Mouse (Mus musculus) bone marrow macrophage, adult 2 months (primary cell): Measurements from ENCODE around the gene Naxd. TPM values are rescaled to one million over a fixed set of nuclear protein-coding genes. Genes with fewer than 3 reads are reported as not detected.
A peak's percentile ranks its signal among the peaks of the same experiment; 100 is the strongest.

Experiments
- H3K27ac ChIP-seq: 2 replicates; pipeline ENCODE4 v1.5.1; 2012; ENCODE audit warnings: low read depth, low read length; ENCODE audit not compliant: insufficient read depth
- H3K4me1 ChIP-seq: 2 replicates; pipeline ENCODE4 v1.6.1; 2012; ENCODE audit warnings: low read length; ENCODE audit not compliant: control insufficient read depth, insufficient read depth
- H3K4me3 ChIP-seq: 2 replicates; pipeline ENCODE4 v1.5.1; 2012; ENCODE audit warnings: mild to moderate bottlenecking, low read length, moderate library complexity; ENCODE audit not compliant: insufficient read depth
- CTCF ChIP-seq: IDR thresholded peaks from 2 replicates; pipeline ENCODE4 v1.5.1; 2012; ENCODE audit warnings: low read depth, mild to moderate bottlenecking, low read length, moderate library complexity
- POLR2A ChIP-seq: IDR thresholded peaks from 2 replicates; pipeline ENCODE4 v1.6.1; 2012; ENCODE audit warnings: mild to moderate bottlenecking, low read depth, low read length, borderline replicate concordance
- polyA plus RNA-seq: library from polyadenylated mRNA; stranded (reverse); fragments of >200 nt; gene quantifications from 2 replicates; pipeline ENCODE4 v1.2.4, GENCODE M21; 2012; ENCODE audit not compliant: missing spikeins, insufficient read depth, insufficient read length

Naxd gene
- polyA plus RNA-seq, 1 experiment = 45.1 TPM

- H3K4me1 ChIP-seq = peaks cover 11% of the 10 kb centered on the region
- TF ChIP-seq POLR2A = no peak
- no peak for TF ChIP-seq CTCF
- no peak overlapping the region for H3K27ac ChIP-seq
- H3K4me3 ChIP-seq = no peak overlapping the region
Observed at GRCm38 (mm10) chr8:11552390-11552789, 55.1 kb downstream of the Naxd start.

GRCm38 (mm10) chr8:11554799-11555719, 57.8 kb downstream of the Naxd start, which contains the start of gene Ing1:
Ing1 (plus strand) TSS chr8:11555571.
- TF ChIP-seq CTCF (no peak), POLR2A (no peak; the same call in 1 of the 2 replicates)
- peak within 1 kb of the TSS; percentile 100 for H3K4me3 ChIP-seq
- H3K4me1 ChIP-seq = peaks cover 17% of the 10 kb centered on the region
- peak within 1 kb of the TSS; percentile 93 for H3K27ac ChIP-seq

- Histone ChIP-seq H3K27ac (peak overlapping the region; percentile 93), H3K4me3 (peak overlapping the region; percentile 100), H3K4me1 (peaks cover 19% of the 10 kb centered on the region)
- 0 out of 2 replicates have a peak, but pooled peaks have one; percentile 63 for TF ChIP-seq POLR2A
- TF ChIP-seq CTCF = no peak
Observed at GRCm38 (mm10) chr8:11555720-11556591, 58.6 kb downstream of the Naxd start.

GRCm38 (mm10) chr8:11556691-11557423, 59.6 kb downstream of the Naxd start:
- peak overlapping the region; percentile 100 for H3K4me3 ChIP-seq
- H3K27ac ChIP-seq = peak overlapping the region; percentile 85
- no peak for TF ChIP-seq POLR2A
- no peak for TF ChIP-seq CTCF
- H3K4me1 ChIP-seq = peaks cover 16% of the 10 kb centered on the region

GRCm38 (mm10) chr8:11557424-11557767, 60.1 kb downstream of the Naxd start:
- H3K27ac ChIP-seq = peak overlapping the region; percentile 85
- peaks cover 16% of the 10 kb centered on the region for H3K4me1 ChIP-seq
- peak overlapping the region; percentile 100 for H3K4me3 ChIP-seq
- no peak for TF ChIP-seq CTCF
- TF ChIP-seq POLR2A = no peak

GRCm38 (mm10) chr8:11557768-11558629, 60.7 kb downstream of the Naxd start:
- Histone ChIP-seq H3K27ac (peak overlapping the region; percentile 85), H3K4me3 (peak overlapping the region; percentile 100), H3K4me1 (peaks cover 16% of the 10 kb centered on the region)
- TF ChIP-seq POLR2A (peak; percentile 100), CTCF (no peak)

- no peak overlapping the region for H3K4me3 ChIP-seq
- TF ChIP-seq CTCF (no peak), POLR2A (no peak)
- H3K4me1 ChIP-seq = peaks cover 15% of the 10 kb centered on the region
Observed at GRCm38 (mm10) chr8:11559511-11559910, 62.2 kb downstream of the Naxd start.

GRCm38 (mm10) chr8:11560220-11560619, 62.9 kb downstream of the Naxd start:
- TF ChIP-seq POLR2A = no peak
- TF ChIP-seq CTCF = no peak
- H3K4me3 ChIP-seq = no peak overlapping the region
- H3K27ac ChIP-seq = no peak overlapping the region
- H3K4me1 ChIP-seq = peaks cover 15% of the 10 kb centered on the region

More at GRCm38 (mm10) chr8:11559511-11559910, 62.2 kb downstream of the Naxd start:
- H3K27ac ChIP-seq = no peak overlapping the region
